Comparison of ENCODE assay signal across 24 mouse cellular contexts in the genomic region with DNA sequence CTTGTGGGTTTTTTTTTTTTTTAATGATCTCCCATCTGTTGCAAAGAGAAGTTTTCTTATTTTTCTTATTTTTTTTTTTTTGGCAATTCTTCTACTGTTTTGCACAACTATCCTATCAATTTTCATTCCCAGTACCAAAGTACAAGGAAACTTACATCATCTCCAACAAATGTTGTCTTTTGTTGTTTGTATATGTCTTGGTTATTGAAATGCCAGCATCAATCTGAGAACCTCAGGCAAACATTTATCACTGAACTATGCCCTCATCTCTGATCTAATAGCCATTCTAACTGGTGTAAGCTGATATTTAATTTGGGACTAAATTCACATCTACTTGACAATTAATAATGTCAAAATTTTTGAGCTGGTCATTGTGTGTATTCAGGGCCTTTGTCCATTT. TPM values are rescaled to one million over a fixed set of nuclear protein-coding genes. Genes with fewer than 3 reads are reported as not detected.
"Had no signal": no experiment of that assay in that cellular context is flagged by ENCODE, and none has a peak within 500 bp of the region (broad histone marks: within the 10 kb centered on the region; RNA-seq: fewer than 3 reads in every experiment).

No protein-coding gene starts in this region.

- H3K4me2 ChIP-seq: neural tube, embryonic 13.5 days; neural tube, embryonic 15.5 days; stomach, embryonic 15.5 days had no signal

- DNase-seq: retina, postnatal 1 day; right cerebral cortex, adult 18-20 months; right cerebral cortex, postnatal 14 days; right cerebral cortex, postnatal 25 days; right cerebral cortex, postnatal 4 days; spleen, adult 18-20 months; thymus, adult 18-20 months; thymus, adult 2 months; thymus, postnatal 14 days; thymus, postnatal 25 days; thymus, postnatal 36 days; thymus, postnatal 4 days had no signal

- H3K27ac ChIP-seq: neural tube, embryonic 13.5 days; neural tube, embryonic 15.5 days; stomach, embryonic 15.5 days; stomach, postnatal 0 days had no signal

- H3K9ac ChIP-seq: neural tube, embryonic 13.5 days; neural tube, embryonic 15.5 days; stomach, embryonic 15.5 days had no signal

- H3K36me3 ChIP-seq: neural tube, embryonic 13.5 days; neural tube, embryonic 15.5 days; stomach, embryonic 15.5 days had no signal

- H3K4me3 ChIP-seq: neural tube, embryonic 13.5 days; neural tube, embryonic 15.5 days; stomach, embryonic 15.5 days had no signal

- H3K4me1 ChIP-seq: neural tube, embryonic 13.5 days; neural tube, embryonic 15.5 days; stomach, embryonic 15.5 days had no signal

- H3K27me3 ChIP-seq: neural tube, embryonic 13.5 days; neural tube, embryonic 15.5 days; stomach, embryonic 15.5 days had no signal

- H3K9me3 ChIP-seq: neural tube, embryonic 13.5 days; neural tube, embryonic 15.5 days; stomach, embryonic 15.5 days had no signal

RNA-seq across cellular contexts. Expression of gene Akr1d1, which starts 50.0 kb away (rescaled TPM):
- total RNA-seq: neutrophil, adult 5-6 weeks had no signal
- polyA plus RNA-seq: neural tube, embryonic 13.5 days; neural tube, embryonic 14.5 days; neural tube, embryonic 15.5 days; small intestine, adult 2 months; spleen, adult 2 months; stomach, embryonic 14.5 days; testis, adult 2 months; thymus, adult 2 months; thymus, postnatal 0 days; urinary bladder, adult 2 months had no signal
